Mouse (Mus musculus) mouse embryonic stem cell (cell line): ENCODE results near the gene Prb1.
"Not testable (repeated sequence)": the region's sequence is repeated elsewhere in the genome, so short reads cannot be mapped to it uniquely, and the experiment has no call there.

Source experiments
- in situ Hi-C, 2 experiments: fragments of 300-500 bp; cut with MboI; formaldehyde crosslinking; loops; 1 replicate in 1 of 2; 3 replicates in 1 of 2; pipeline ENCODE4 v1.14.3; 2019 to 2020; ENCODE audit warnings: low sequenced_read_pairs in 2 of 2, low pct_unique_long_range_greater_than_20kb in 1 of 2, mixed read lengths in 1 of 2; ENCODE audit not compliant: unreplicated experiment in 1 of 2

Prb1 gene

GRCm38 (mm10) chr6:132210421-132210820 is at the start of gene Prb1:
Prb1 (minus strand) TSS chr6:132210521.
- in situ Hi-C loops: not testable (repeated sequence)
